Mouse (Mus musculus) heart, postnatal 0 days (tissue): ENCODE data around the gene Meig1.

Experiments used
- CTCF ChIP-seq: IDR thresholded peaks from 2 replicates; pipeline ENCODE4 v1.5.1; 2016; ENCODE audit warnings: antibody characterized with exemption, control low read depth, low read depth
- EP300 ChIP-seq: IDR thresholded peaks from 2 replicates; pipeline ENCODE4 v1.6.1; 2016; ENCODE audit warnings: antibody characterized with exemption, low read depth

DNA sequence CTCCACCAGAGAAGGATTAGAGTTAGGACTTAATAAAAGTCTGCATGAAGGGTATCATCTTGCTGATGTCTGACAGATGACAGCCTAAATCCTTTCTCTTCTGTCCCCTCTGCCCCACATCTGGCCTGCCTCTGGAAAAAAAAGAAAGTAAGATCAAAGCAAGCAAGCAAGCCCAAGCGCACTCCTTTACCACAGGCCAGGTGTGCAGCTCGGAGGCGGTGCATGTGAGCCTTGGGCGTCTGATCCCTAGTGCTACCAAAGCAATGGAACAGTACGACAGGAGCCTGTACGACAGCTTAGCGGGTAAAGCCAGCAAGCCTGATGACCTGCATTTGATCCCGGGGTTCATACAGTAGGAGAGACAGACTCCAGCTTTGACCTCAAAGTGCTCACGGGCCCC, 8.5 kb upstream of the Meig1 start:
- TF ChIP-seq EP300 (no peak), CTCF (no peak)
